Mouse (Mus musculus) embryonic facial prominence, embryonic 12.5 days (tissue): ENCODE measurements at regions not wholly inside any gene's neighbourhood (a gene's known extent, or its start where the extent isn't known, plus 50 kb on each side); places are given as distances from the start of the nearest gene placed in this dataset.

ENCODE experiments used
- ATAC-seq: fragments of 200-750 bp; cut with Nextera tagmentation; 2 replicates; pipeline ENCODE4 v1.8.0; 2017; ENCODE audit not compliant: insufficient number of reproducible peaks, insufficient read depth, low FRiP score, low TSS enrichment
- H3K27ac ChIP-seq: fragments of 300-500 bp; sonication (generic); 2 replicates; pipeline ENCODE4 v1.5.1; 2016; ENCODE audit warnings: mild to moderate bottlenecking
- H3K27me3 ChIP-seq: fragments of 300-500 bp; sonication (generic); 2 replicates; pipeline ENCODE4 v1.6.1; 2016; ENCODE audit warnings: mild to moderate bottlenecking, moderate library complexity
- H3K36me3 ChIP-seq: fragments of 300-500 bp; sonication (generic); 2 replicates; pipeline ENCODE4 v1.6.1; 2016; ENCODE audit warnings: mild to moderate bottlenecking
- H3K4me1 ChIP-seq: fragments of 300-500 bp; sonication (generic); 2 replicates; pipeline ENCODE4 v1.6.1; 2016
- H3K4me2 ChIP-seq: fragments of 300-500 bp; sonication (generic); replicated peaks from 2 replicates; pipeline ENCODE4 v1.6.1; 2016; ENCODE audit warnings: mild to moderate bottlenecking, moderate library complexity
- H3K4me3 ChIP-seq: fragments of 300-500 bp; sonication (generic); 2 replicates; pipeline ENCODE4 v1.5.1; 2016; ENCODE audit warnings: mild to moderate bottlenecking
- H3K9ac ChIP-seq: fragments of 300-500 bp; sonication (generic); 2 replicates; pipeline ENCODE4 v1.6.1; 2016; ENCODE audit warnings: mild to moderate bottlenecking, moderate library complexity
- H3K9me3 ChIP-seq: fragments of 300-500 bp; sonication (generic); 2 replicates; pipeline ENCODE4 v1.6.1; 2016; ENCODE audit warnings: mild to moderate bottlenecking, moderate library complexity
- WGBS: fragments of 180-500 bp; shearing (Covaris S2); methylation state at CpG from one replicate; pipeline ENCODE4 v1.1.7; 2016; 5-methylcytosine and 5-hydroxymethylcytosine counted together

DNA sequence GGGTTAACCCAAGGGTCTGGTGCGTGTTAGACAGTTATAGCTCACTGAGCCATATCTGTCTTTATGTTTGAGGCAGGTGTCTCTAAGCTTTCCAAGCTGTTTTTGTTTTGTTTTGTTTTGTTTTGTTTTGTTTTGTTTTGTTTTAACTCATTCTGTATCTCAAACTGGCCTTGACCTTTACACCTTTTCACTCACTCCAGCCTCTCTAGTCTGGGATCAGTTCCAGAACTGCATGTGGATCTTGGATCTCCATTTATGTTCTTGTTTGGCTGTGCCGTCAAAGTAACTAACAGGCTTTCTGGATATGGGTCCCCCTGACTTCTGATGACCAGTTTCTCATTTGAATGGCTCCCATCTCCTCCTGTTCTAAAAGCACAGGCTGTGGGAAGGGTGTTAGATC is 197.7 kb downstream of the Gm5447 start:
- H3K4me1 ChIP-seq, result no peaks in the 10 kb centered on the region
- H3K4me2 ChIP-seq, result no peak overlapping the region
- 90% methylated on average over 2 of the region's 2 CpGs for WGBS
- H3K9ac ChIP-seq, result no peak overlapping the region
- no peak for ATAC-seq
- H3K9me3 ChIP-seq, result no peaks in the 10 kb centered on the region
- H3K27ac ChIP-seq, result no peak overlapping the region
- H3K27me3 ChIP-seq, result no peaks in the 10 kb centered on the region
- no peaks in the 10 kb centered on the region for H3K36me3 ChIP-seq
- H3K4me3 ChIP-seq, result no peak overlapping the region

DNA sequence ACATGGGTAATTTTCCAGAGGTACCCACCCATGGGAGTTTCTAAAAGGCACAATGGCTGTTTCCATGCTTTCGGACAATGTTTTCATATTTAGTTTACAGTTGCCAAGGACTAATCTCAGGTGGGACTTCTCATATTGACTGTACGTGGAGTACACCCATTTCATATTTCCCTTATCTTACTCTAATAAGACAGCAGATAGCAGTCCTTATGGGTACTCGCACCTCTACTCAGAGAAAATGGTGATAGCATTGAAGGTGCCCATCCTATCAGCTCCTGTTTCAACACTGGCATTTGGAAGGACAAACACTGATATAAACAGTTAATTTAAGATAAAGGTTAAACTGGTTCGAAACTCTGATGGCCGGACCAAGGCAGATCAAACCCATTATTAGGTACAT is 198.6 kb downstream of the Gm5447 start:
- Histone ChIP-seq H3K27me3 (no peaks in the 10 kb centered on the region), H3K27ac (no peak overlapping the region), H3K36me3 (no peaks in the 10 kb centered on the region), H3K4me2 (no peak overlapping the region), H3K9ac (no peak overlapping the region), H3K4me1 (no peaks in the 10 kb centered on the region), H3K9me3 (no peaks in the 10 kb centered on the region), H3K4me3 (no peak overlapping the region)
- ATAC-seq, result no peak
- 92% methylated on average over 5 of the region's 5 CpGs for WGBS

DNA sequence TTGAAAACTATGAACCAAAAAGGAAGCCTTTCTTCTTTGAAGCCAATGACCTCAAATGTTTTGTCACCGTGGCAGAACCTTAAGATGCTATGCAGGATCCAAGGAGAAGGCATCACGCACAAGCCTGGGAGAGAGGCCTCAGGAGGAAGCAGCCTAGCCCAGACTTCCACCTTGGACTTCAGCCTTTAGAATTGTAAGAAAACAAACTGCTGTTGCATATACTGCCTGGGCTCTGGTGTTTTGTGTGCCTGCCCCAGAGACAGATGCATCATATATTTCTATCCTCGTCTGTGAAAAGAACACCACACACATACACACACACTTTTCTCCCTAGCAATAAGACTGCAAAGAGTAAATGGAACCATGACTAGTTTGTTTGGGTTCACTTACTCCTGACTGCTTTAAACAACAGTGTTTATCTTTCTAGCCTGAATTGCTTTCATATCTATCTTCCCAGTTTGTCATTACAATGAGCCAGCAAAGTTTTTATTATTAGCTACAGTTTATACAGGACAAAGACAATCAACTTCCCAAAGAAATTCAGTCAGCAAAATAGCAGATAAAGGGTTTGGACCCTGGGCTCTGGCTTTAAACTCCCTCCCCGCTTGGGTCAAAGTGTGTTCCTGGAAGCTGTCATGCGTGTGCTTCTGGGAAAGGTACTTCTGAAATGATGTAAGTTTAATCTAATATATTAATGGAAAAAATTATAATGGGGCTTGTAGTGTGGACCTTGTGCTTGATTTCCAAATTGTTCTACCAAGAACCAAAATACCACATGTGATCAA is 204.2 kb downstream of the Gm5447 start:
- ATAC-seq, result no peak
- no peaks in the 10 kb centered on the region for H3K9me3 ChIP-seq
- WGBS, result 83% methylated on average over 5 of the region's 5 CpGs
- H3K9ac ChIP-seq, result no peak overlapping the region
- no peak overlapping the region for H3K27ac ChIP-seq
- peaks cover 7% of the 10 kb centered on the region; the same call in 1 of the 2 replicates for H3K4me1 ChIP-seq
- no peaks in the 10 kb centered on the region for H3K36me3 ChIP-seq
- H3K27me3 ChIP-seq, result no peaks in the 10 kb centered on the region
- H3K4me3 ChIP-seq, result no peak overlapping the region
- H3K4me2 ChIP-seq, result no peak overlapping the region

DNA sequence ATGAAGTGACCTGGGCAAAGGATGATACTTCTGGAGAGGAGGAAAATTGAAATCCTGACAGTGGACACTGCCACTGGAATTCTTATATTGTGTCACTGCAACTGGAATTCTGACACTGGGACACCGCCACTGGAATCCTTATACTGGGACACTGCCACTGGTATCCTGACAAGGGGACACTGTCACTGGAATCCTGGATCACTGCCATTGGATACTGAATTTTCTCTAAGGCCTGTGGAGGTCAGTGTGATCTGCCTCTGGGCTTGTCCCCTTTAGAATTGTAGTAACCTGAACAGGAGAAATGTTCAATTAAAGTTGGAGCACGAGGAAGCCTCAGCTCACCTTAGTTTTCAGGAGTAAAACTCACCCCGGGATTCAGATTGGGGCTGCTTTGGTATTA is 205.0 kb downstream of the Gm5447 start:
- H3K4me3 ChIP-seq, result no peak overlapping the region
- no peak overlapping the region for H3K4me2 ChIP-seq
- 73% methylated on average over 3 of the region's 3 CpGs for WGBS
- no peaks in the 10 kb centered on the region for H3K36me3 ChIP-seq
- no peaks in the 10 kb centered on the region for H3K27me3 ChIP-seq
- H3K4me1 ChIP-seq, result peaks cover 7% of the 10 kb centered on the region; the same call in 1 of the 2 replicates
- ATAC-seq, result no peak
- no peak overlapping the region for H3K9ac ChIP-seq
- H3K9me3 ChIP-seq, result no peaks in the 10 kb centered on the region
- H3K27ac ChIP-seq, result no peak overlapping the region; the same call in 1 of the 2 replicates

DNA sequence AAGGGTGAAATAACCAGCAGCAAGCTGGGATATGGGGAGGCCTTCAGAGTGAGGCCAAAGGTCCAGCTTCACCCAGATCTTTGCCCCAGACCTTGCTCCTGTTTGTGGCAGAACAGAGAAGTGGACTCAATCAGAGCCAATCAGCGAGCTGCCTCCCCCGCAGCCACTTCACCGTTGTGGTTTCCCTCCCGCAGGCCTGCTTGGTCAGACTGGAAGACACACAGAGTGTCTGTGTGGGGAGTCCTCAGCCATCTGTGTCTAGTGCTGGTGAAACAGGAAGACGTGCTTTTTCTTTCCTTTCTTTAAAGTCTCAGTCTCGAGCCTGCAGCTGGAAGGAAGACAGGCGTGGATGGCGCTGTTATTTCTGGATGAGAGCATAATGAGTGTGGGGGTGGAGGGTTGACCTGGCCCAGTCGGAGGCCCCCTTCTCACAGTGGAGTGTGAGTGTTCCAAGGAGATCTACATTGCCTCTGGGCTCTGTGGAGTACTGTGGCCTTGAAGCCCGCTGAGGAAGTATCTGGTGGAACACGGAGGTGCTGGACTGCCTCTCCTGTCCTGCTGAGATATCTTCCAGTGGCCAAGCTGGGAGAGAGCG is 205.5 kb downstream of the Gm5447 start:
- 26% methylated on average over 12 of the region's 12 CpGs for WGBS
- Histone ChIP-seq H3K4me1 (peaks cover 7% of the 10 kb centered on the region; the same call in 1 of the 2 replicates), H3K9me3 (no peaks in the 10 kb centered on the region), H3K27ac (no peak overlapping the region; the same call in 1 of the 2 replicates), H3K9ac (no peak overlapping the region), H3K27me3 (no peaks in the 10 kb centered on the region), H3K4me2 (no peak overlapping the region), H3K36me3 (no peaks in the 10 kb centered on the region), H3K4me3 (no peak overlapping the region)
- no peak for ATAC-seq

DNA sequence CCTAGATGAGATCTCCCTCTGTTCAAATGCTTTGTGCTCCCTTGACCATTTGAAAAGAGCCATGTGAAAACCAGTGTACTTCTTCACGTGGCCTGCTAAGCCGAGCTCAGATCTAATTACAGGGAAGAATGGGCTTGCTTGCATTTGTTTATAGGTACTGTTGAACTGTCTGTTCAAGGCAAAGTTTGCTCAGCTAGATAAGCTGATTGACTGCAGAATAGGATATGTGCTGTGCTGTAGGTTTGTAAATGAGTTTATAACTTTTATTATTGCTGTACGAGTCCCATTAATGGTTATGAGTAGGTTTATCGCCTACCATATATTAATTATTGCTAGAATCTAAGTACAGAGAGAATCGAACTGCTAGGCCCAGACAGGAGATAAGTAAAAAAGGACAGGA is 207.5 kb downstream of the Gm5447 start:
- Histone ChIP-seq H3K9ac (no peak overlapping the region), H3K4me2 (no peak overlapping the region), H3K4me3 (no peak overlapping the region), H3K27ac (no peak overlapping the region), H3K36me3 (no peaks in the 10 kb centered on the region), H3K9me3 (no peaks in the 10 kb centered on the region), H3K4me1 (peaks cover 7% of the 10 kb centered on the region; the same call in 1 of the 2 replicates), H3K27me3 (no peaks in the 10 kb centered on the region)
- ATAC-seq, result no peak
- 74% methylated on average over 5 of the region's 5 CpGs for WGBS

DNA sequence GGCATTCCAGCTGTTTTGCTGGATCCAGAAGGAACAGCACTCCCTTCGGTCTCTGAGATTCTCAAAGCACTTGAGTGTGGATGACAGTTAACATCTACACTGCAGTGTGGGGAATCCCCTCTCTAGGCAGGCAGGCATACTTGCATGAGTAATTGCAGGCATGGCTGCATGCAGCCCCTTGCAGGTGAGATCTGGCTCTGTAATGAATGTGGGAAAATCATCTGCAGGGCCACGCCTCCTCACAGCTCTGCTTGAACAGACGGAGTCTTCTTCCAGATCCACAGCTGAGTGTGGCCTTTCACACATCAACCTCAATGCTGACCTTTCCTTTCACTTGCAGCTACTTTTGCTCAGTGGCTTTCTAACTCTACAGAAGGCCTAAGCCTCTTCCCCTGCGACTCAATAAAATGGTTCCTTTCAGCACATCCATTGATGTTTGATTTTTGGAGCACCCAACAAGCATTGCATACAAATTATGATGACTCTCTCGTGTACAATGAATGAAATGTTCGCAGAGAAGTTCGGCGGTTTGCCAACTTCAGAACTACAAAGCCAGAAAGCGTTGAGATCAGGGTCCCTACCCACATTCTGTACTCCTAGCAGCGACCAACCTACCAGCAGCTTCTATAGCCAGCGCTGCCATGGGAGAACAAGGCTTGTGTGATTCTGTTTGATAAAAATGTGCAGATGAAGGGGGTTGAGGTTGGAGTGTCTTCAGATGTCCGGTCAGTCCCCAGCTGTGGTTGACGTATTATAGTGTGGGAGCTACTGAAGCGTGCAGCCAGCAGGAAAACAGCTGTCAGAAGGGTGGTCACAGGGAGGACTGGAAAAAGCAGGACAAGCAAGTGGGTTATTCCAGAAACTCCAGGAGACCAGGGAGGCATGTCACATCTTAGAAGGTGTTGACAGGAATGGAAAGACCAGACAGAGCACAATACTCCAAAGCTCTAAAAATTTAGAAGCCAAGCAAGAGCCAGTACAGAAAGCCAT is 211.1 kb downstream of the Gm5447 start:
- Histone ChIP-seq H3K4me3 (no peak overlapping the region), H3K4me1 (no peaks in the 10 kb centered on the region; the same call in 1 of the 2 replicates), H3K27me3 (no peaks in the 10 kb centered on the region), H3K9ac (no peak overlapping the region), H3K9me3 (no peaks in the 10 kb centered on the region), H3K4me2 (no peak overlapping the region), H3K27ac (no peak overlapping the region), H3K36me3 (no peaks in the 10 kb centered on the region)
- ATAC-seq, result no peak
- 79% methylated on average over 14 of the region's 14 CpGs for WGBS

DNA sequence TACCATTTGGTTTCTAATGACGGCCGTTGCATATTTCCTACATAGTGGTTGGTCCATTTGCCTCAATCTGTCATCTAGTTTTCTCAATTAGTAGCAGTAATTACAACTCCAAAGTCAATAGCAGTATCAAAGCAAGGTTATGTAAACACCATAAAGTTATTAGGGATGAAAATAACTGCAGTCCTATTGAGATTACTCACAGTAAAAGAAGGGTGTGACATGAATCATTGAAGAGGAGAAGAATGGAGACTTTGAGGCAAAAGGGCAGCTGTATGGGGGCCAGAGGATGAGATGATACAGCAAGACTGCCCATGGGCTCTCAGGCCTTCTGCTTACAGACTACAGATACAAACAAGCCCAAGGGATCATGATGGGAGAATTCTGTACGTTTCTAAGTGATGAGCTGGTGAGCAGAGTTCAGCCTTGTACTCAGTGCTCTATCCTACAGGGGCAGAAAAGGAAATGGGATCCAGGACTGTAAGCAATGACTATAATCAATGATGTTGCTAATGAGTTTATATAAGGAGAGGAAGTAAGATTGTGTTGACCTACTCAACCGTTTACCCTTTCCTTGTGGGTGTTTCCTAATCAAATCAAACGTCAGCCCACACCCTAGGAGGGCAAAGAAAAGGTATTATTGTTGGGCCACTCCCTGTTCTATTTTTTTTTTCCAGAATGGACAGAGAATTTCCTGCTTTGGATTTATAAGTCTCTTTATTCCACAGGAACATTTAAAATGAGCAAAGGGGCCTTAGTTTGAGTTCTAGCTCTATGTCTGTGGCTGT is 213.0 kb downstream of the Gm5447 start:
- Histone ChIP-seq H3K36me3 (no peaks in the 10 kb centered on the region), H3K9me3 (no peaks in the 10 kb centered on the region), H3K27me3 (no peaks in the 10 kb centered on the region), H3K4me1 (no peaks in the 10 kb centered on the region), H3K9ac (no peak overlapping the region), H3K4me2 (no peak overlapping the region), H3K4me3 (no peak overlapping the region), H3K27ac (no peak overlapping the region)
- WGBS, result 40% methylated on average over 5 of the region's 5 CpGs
- ATAC-seq, result no peak

DNA sequence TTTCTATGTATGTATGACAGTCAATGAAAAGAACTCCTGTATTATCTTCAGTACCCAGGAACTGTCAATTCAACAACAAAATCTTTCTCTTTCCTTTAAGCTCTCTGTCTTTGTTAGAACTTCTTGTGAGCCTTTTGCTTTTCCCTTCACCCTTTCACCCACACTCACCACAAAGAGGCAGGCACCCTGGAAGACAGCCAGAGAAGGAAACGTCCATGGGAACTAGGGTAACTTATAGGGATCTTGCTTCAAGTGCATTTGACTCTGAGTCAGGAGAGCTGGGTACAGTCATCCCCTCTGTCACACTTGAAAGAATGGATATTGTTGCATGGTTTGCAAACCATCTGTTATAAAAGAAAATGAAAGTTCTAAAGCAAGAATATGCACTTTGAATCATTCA is 215.1 kb downstream of the Gm5447 start:
- Histone ChIP-seq H3K9me3 (no peaks in the 10 kb centered on the region), H3K36me3 (no peaks in the 10 kb centered on the region), H3K4me2 (no peak overlapping the region), H3K9ac (no peak overlapping the region), H3K27ac (no peak overlapping the region), H3K27me3 (no peaks in the 10 kb centered on the region), H3K4me3 (no peak overlapping the region), H3K4me1 (no peaks in the 10 kb centered on the region)
- WGBS, result 46% methylated on average over 1 of the region's 1 CpGs
- no peak for ATAC-seq

DNA sequence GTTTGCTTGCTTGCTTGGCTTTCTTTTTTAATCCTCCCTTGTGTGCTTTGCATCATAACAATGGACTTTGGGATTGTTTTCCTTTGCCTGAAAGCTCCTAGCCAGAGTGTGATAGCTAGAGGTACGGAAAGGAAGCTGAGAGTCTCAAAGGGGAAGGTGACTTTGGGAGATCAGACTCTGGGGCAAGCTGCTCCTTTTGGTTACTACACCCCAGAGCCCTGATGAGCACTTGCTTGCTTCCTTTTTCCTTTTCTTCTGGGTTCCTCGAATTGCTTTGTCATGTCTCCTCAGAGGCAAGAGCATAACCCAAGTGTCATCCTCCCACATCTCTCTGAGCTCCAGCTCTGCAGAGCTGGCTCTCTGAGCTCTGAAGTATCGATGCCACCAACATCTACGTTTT is 216.0 kb downstream of the Gm5447 start:
- Histone ChIP-seq H3K4me1 (no peaks in the 10 kb centered on the region), H3K27me3 (no peaks in the 10 kb centered on the region), H3K27ac (no peak overlapping the region), H3K9ac (no peak overlapping the region), H3K36me3 (no peaks in the 10 kb centered on the region), H3K4me2 (no peak overlapping the region), H3K9me3 (no peaks in the 10 kb centered on the region), H3K4me3 (no peak overlapping the region)
- ATAC-seq, result no peak
- 74% methylated on average over 4 of the region's 4 CpGs for WGBS
